Mouse (Mus musculus): ENCODE measurements around the gene Gm527. TPM values are rescaled to one million over a fixed set of nuclear protein-coding genes. Genes with fewer than 3 reads are reported as not detected.

Gm527 gene
- 1.4 and 1.6 TPM in 2 replicates for polyA plus RNA-seq (2012; rRNA removed)

- peak; percentile 68 for DNase-seq (ENCODE audit: low read depth)
These were observed at the start of gene Gm527 for GRCm38 (mm10) chr12:64917578-64918471. Gene Gm527 (plus strand): TSS chr12:64917906.

GRCm38 (mm10) chr12:64871103-64871502, 46.6 kb upstream of the Gm527 start:
- no peak for DNase-seq (ENCODE audit: low read depth)

DNA sequence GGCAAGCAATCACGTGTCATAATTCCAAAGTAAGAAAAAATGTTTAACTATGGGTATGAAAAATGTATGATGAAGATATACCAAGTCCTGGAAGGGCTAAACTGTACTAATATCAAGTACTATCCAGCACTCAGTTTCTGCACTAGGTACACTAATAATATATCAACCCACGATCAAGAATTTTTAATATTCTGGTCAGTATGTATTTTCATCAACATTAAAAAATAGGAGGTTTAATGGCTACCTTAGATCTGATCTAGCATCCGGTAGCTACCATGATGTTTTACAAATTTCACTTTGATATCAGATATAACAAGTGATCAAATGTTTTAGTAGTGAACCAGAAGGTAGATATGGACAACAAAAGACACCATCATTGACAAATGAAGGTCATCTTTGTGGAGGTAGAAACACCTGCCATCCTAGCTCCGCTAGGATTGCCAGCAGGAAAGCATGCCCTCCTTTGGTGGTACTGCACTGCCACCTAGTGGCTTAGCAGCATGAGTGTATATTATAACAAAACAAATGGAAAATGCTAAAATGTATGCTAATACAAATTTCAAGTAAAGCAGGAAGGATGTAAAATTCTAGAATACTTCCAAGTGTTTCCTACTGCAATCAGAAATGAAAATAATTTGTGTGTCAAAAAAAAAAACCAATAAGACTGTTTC, 20.5 kb upstream of the Gm527 start:
- DNase-seq (ENCODE audit: low read depth), result no peak

GRCm38 (mm10) chr12:64902506-64902905, 15.2 kb upstream of the Gm527 start:
- DNase-seq (ENCODE audit: low read depth), result no peak

DNA sequence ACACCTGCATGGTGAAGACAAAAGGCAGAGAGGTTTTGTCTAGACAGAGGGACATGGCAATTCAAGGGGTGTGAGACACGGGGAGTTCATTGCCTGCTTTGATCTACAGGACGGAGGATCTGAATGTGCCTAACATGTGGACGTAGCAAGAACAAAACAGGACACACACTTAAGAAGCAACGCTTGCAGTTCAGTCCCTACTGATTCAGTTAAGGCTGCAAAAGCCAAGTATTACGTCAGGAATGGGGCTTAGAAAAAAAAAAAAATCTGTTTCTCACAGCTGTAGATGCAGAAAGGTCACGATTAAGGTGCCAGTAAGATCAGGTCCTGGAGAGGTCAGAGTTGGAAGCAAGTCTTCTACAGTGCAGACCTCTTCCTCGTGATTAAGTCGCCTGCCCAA, 14.5 kb upstream of the Gm527 start:
- no peak for DNase-seq (ENCODE audit: low read depth)

DNA sequence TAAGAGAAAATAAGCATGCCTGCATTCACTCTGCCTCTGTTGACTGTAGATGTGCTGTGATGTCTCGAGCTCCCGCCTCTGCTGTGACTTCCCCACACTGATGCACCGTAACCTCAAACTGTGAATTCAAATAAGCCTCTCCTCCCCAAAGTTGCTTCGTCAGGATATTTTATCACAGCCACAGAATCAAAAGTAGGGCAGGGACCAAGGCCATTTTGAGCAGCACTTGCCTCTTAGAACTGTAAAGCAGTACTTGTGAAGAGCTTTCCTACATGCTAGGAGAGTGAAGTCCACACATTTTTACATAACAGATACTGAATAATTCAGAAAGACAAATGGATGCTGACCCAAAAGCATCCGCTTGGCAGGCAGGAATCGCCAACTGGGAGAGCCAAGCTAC, 4.7 kb upstream of the Gm527 start:
- no peak for DNase-seq (ENCODE audit: low read depth)

DNA sequence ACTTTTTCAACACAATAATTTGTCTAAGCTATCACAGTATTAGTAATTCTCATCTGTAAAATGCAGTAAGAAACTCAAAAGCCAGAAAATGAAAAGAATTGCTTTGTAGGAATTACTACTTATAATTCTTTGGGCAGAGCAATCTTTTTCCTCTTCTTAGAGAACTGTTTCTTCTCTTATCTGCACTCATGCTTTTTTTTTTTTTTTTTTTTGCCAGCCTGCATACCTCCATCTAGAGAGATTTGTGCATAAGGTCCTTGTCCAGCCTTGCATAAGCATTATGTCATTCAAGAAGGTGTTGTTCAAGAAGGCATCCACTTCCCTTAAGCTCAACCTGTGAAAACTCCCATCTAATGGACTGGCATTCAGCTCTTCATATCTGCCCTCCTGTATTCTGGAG, 971 bp upstream of the Gm527 start:
- no peak for DNase-seq (ENCODE audit: low read depth)

- DNase-seq (ENCODE audit: low read depth), result no peak
These were observed 19.8 kb downstream of the Gm527 start for GRCm38 (mm10) chr12:64937493-64937892.

GRCm38 (mm10) chr12:64964560-64964959, 46.9 kb downstream of the Gm527 start:
- DNase-seq (ENCODE audit: low read depth), result no peak

GRCm38 (mm10) chr12:64965124-64966026, 47.7 kb downstream of the Gm527 start, which contains the start of the genes Klhl28 and Togaram1:
Gene Klhl28 (minus strand): TSS chr12:64965534.
Gene Togaram1 (plus strand): TSS chr12:64965804.
- DNase-seq (ENCODE audit: low read depth), result peak; percentile 93

DNA sequence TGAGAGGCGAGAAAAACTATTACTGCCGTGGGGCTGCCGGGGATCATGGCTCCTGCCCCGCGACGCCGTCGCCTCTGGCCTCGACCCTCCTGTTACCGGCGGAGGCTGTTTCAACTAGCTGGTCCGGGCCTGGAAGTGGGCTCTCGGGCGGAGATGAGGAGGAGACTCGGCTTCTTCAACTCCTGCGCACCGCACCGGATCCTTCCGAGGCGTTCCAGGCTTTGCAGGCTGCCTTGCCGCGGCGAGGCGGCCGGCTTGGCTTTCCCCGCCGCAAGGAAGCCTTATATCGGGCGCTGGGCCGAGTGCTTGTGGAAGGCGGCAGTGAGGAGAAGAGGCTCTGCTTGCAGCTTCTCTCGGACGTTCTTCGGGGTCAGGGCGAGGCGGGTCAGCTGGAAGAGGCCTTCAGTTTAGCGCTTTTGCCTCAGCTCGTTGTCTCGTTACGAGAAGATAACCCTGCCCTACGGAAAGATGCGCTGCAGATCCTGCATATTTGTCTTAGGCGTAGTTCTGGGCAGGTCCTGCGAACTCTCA, 48.5 kb downstream of the Gm527 start:
- no peak for DNase-seq (ENCODE audit: low read depth)

DNA sequence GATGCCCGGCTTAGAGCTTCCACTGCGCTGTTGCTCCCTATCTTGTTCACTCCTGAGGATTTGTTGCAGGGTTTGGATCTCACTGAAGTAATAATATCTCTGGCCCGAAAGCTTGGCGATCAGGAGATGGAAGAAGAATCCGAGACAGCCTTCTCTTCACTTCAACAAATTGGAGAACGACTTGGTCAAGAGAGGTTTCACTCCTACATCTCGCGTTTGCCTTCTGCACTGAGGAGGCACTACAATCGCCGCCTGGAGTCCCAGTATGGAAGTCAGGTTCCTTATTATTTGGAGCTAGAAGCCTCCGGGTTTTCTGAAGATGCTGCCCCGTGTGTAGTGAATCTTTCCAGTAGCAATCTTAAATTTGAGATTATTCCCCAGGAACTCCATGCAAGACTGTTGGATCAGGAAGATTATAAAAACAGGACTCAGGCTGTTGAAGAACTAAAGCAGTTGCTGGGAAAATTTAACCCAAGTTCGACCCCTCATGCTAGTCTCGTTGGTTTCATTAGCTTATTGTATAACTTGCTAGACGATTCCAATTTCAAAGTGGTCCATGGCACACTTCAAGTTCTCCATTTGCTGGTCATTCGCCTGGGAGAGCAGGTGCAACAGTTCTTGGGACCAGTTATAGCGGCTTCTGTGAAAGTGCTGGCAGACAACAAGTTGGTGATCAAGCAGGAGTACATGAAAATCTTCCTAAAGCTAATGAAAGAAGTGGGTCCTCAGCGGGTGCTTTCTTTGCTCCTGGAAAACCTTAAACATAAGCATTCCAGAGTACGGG, 49.1 kb downstream of the Gm527 start:
- DNase-seq (ENCODE audit: low read depth), result no peak

GRCm38 (mm10) chr12:64967470-64967869, 49.8 kb downstream of the Gm527 start:
- no peak for DNase-seq (ENCODE audit: low read depth)

GRCm38 (mm10) chr12:64968067-64968466, 50.4 kb downstream of the Gm527 start:
- DNase-seq (ENCODE audit: low read depth), result no peak

- DNase-seq (ENCODE audit: low read depth), result no peak
These were observed 53.7 kb downstream of the Gm527 start for GRCm38 (mm10) chr12:64971399-64971798.

GRCm38 (mm10) chr12:64972063-64972462, 54.4 kb downstream of the Gm527 start:
- DNase-seq (ENCODE audit: low read depth), result no peak

Other genes with a start within 250 kb of the Gm527 start
- gene Klhl28, start 47.6 kb downstream of the Gm527 start, polyA plus RNA-seq (2012; rRNA removed), result 3.1 and 3.9 TPM in 2 replicates
- 6.5 and 7.6 TPM in 2 replicates for gene Togaram1, start 47.9 kb downstream of the Gm527 start, polyA plus RNA-seq (2012; rRNA removed)
- gene Prpf39, start 118.4 kb downstream of the Gm527 start, polyA plus RNA-seq (2012; rRNA removed), result 12.8 and 13.5 TPM in 2 replicates
- gene Fkbp3, start 156.1 kb downstream of the Gm527 start, polyA plus RNA-seq (2012; rRNA removed), result 33.0 and 40.2 TPM in 2 replicates
- gene Fancm, start 157.7 kb downstream of the Gm527 start, polyA plus RNA-seq (2012; rRNA removed), result 3.8 and 4.3 TPM in 2 replicates